ENCODE assay signal across 8 mouse cellular contexts in genomic region chr9:123528926-123529295, GRCm38 (mm10). TPM values are rescaled to one million over a fixed set of nuclear protein-coding genes. Genes with fewer than 3 reads are reported as not detected.
A peak's percentile ranks its signal among the peaks of the same experiment; 100 is the strongest.
DNase-seq lines count a peak whose midpoint lies in the region; ATAC-seq and TF ChIP-seq lines count a peak whose summit lies in the region.

No protein-coding gene starts in this region.

- peaks cover 35% of the 10 kb centered on the region for H3K4me1 ChIP-seq in G1E (ENCODE audit: insufficient read depth, low read depth, low read length)
- no peaks in the 10 kb centered on the region for H3K4me1 ChIP-seq in hindbrain, embryonic 11.5 days (replicated peaks; ENCODE audit: control insufficient read depth, insufficient read depth, low read length)

- H3K27ac ChIP-seq in hindbrain, embryonic 11.5 days (ENCODE audit: low read depth, low read length), result peak overlapping the region; percentile 85

- peak overlapping the region; percentile 96 for H3K4me3 ChIP-seq in G1E (ENCODE audit: low read depth, low read length)
- peak overlapping the region; percentile 92 for H3K4me3 ChIP-seq in hindbrain, embryonic 11.5 days (ENCODE audit: low read depth, low read length)

- H3K9ac ChIP-seq in hindbrain, embryonic 11.5 days (ENCODE audit: low read depth, low read length), result peak overlapping the region; percentile 55

- DNase-seq in G1E (ENCODE audit: low spot score), result peak; percentile 6
- peak; percentile 68 for DNase-seq in adrenal gland, postnatal 10 days
- no peak for DNase-seq in hindbrain, embryonic 11.5 days (ENCODE audit: low spot score)
- DNase-seq in left cerebral cortex, adult 18-20 months (ENCODE audit: low spot score in 2 of 2), result peak; percentile 44 to 62
- DNase-seq in lung, postnatal 25 days (ENCODE audit: low spot score), result peak; percentile 56
- peak; percentile 41 for DNase-seq in right cerebral cortex, postnatal 14 days
- DNase-seq in Muller cell, postnatal 12 days (ENCODE audit: inconsistent ontology term), result no peak

- H3K36me3 ChIP-seq in G1E (replicated peaks), result peaks cover under 1% of the 10 kb centered on the region
- H3K36me3 ChIP-seq in hindbrain, embryonic 11.5 days (ENCODE audit: control insufficient read depth, insufficient read depth, low read length), result no peaks in the 10 kb centered on the region

- WGBS in hindbrain, embryonic 11.5 days, result 1% methylated on average over 17 of the region's 17 CpGs

- TF ChIP-seq CTCF in G1E (IDR thresholded peaks at IDR 0.05; ENCODE audit: low read depth, low read length), result no peak

- no peak for ATAC-seq in G1E (ENCODE audit: extremely low read depth, insufficient number of reproducible peaks, low FRiP score, poor library complexity, severe bottlenecking)
- peak; percentile 64 for ATAC-seq in erythroblast, adult 5-6 weeks (replicated peaks; ENCODE audit: low FRiP score, poor library complexity, severe bottlenecking)
- peak; percentile 20 for ATAC-seq in hindbrain, embryonic 11.5 days (ENCODE audit: low FRiP score)

- H3K9me3 ChIP-seq in G1E (replicated peaks), result no peaks in the 10 kb centered on the region
- no peaks in the 10 kb centered on the region for H3K9me3 ChIP-seq in hindbrain, embryonic 11.5 days (ENCODE audit: control insufficient read depth, low read length)

- H3K4me2 ChIP-seq in hindbrain, embryonic 11.5 days (replicated peaks; ENCODE audit: low read depth, low read length), result peak overlapping the region; percentile 56

- no peaks in the 10 kb centered on the region for H3K27me3 ChIP-seq in G1E (ENCODE audit: insufficient read depth, low read length)
- H3K27me3 ChIP-seq in hindbrain, embryonic 11.5 days (ENCODE audit: control insufficient read depth, insufficient read depth, low read length), result no peaks in the 10 kb centered on the region

RNA-seq across cellular contexts. Expression of gene Sacm1l, which starts 0.6 kb away (rescaled TPM):
- total RNA-seq in G1E (2014; fragmentation: Nextera tagmentation) (42.3 and 43.3 TPM in 2 replicates), G1E (2017) (54.7 and 59.7 TPM in 2 replicates)
- polyA plus RNA-seq in G1E (2012), result 1.8 and 2.0 TPM in 2 replicates
- total RNA-seq in adrenal gland, postnatal 10 days (2021), result 10 to 100 TPM; 60.2 to 84.8 TPM
- 12.7 and 15.5 TPM in 2 replicates for total RNA-seq in erythroblast, adult 5-6 weeks (2015; ENCODE audit: low replicate concordance)
- 12.8 and 13.4 TPM in 2 replicates for total RNA-seq in erythroblast, adult 5-6 weeks (2017; ENCODE audit: low replicate concordance)
- polyA plus RNA-seq in hindbrain, embryonic 11.5 days (2014; fragmentation: Nextera tagmentation; extraction: Ambion mirVana), result 50.6 and 60.1 TPM in 2 replicates
- 10 to 100 TPM; 69.3 to 70.2 TPM for total RNA-seq in left cerebral cortex, adult 18-20 months (2021)

RNA-seq across cellular contexts. Expression of gene Limd1, which starts 50.4 kb away (rescaled TPM):
- total RNA-seq in G1E (2014; fragmentation: Nextera tagmentation) (30.3 and 31.2 TPM in 2 replicates), G1E (2017) (22.8 and 24.9 TPM in 2 replicates)
- 12.8 and 14.0 TPM in 2 replicates for polyA plus RNA-seq in G1E (2012)
- total RNA-seq in adrenal gland, postnatal 10 days (2021), result 10 to 100 TPM; 31.8 to 35.9 TPM
- 10.7 and 19.2 TPM in 2 replicates for total RNA-seq in erythroblast, adult 5-6 weeks (2015; ENCODE audit: low replicate concordance)
- total RNA-seq in erythroblast, adult 5-6 weeks (2017; ENCODE audit: low replicate concordance), result 14.1 and 22.6 TPM in 2 replicates
- polyA plus RNA-seq in hindbrain, embryonic 11.5 days (2014; fragmentation: Nextera tagmentation; extraction: Ambion mirVana), result 37.5 and 40.0 TPM in 2 replicates
- total RNA-seq in left cerebral cortex, adult 18-20 months (2021), result 1 to 10 TPM; 5.9 to 6.4 TPM

Comparison
In these comparisons a context has a peak if more than half of its experiments do, and no peak if none do; other contexts are left out.
1. DNase-seq: peak in G1E (single experiment), adrenal gland, postnatal 10 days (single experiment), left cerebral cortex, adult 18-20 months (2 of 2), lung, postnatal 25 days (single experiment) and right cerebral cortex, postnatal 14 days (single experiment); none in hindbrain, embryonic 11.5 days (single experiment) and Muller cell, postnatal 12 days (single experiment).